Mouse (Mus musculus) skeletal muscle tissue, postnatal 0 days (tissue): ENCODE measurements around the gene Batf2. TPM values are rescaled to one million over a fixed set of nuclear protein-coding genes. Genes with fewer than 3 reads are reported as not detected.

ENCODE experiments used
- polyA plus RNA-seq: library from polyadenylated mRNA; unstranded; fragments of >200 nt; fragmentation: Nextera tagmentation; extraction: Ambion mirVana; gene quantifications from 2 replicates; pipeline ENCODE4 v1.2.1, GENCODE M21; 2015

Batf2 gene
- 0.27 and 0.34 TPM in 2 replicates for polyA plus RNA-seq

DNA sequence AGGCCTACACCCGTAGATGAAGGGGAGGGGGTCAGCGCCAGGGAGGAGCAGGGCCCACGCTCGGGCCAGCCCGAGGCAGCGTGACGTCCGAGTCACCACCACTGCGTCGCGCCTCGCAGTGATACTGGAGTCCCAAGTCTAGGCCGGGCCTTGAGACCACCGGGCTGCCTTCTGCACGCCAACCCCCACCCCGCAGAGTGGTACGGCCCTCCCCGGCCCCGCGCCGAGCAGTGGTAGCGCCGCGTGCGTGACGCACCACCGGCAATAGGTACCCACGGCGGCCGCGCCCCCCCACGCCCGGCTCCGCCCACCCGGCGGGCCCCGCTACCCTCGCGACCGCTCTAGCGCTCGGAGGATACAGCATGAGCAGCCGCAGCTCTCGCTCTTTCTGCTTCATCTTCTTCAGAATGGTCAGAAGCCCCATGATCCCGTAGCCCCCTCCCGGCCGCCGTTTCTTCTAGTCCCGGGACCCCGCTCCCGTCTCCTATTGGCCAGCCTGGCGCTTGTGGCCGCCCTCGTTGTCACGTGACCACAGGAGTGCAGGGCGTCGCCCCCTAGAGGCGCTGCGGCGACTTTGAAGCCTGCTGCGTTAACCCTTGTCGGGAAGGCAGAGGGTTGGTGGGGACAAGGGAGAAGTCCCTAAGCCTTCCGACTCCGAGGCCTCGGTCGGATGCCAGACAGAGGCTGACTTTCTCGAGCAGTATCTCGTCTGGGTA lies at the start of gene Batf2:
Batf2 (plus strand) TSS at position 306 of the 716 bp plus-strand sequence.

DNA sequence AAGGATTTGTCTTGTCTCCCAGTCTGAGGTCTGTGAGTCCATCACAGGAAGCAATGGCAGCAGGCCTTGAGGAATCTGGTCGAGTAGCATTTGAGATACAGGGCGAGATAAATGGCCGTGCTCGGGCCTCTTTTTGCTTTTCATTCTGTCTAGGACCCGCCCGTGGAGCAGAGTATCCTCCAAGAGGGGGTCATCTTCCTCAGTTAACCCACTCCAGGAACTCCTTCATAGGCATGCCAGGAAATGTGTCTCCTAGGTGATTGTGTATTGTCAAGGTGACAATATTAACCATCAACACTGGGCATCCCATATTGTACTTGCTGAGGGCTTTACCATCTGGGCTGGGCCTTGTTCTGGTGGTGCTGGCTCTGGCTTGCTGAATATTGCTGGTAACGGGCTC lies 46.7 kb upstream of the Batf2 start, which contains the start of gene AC131692.1:
AC131692.1 (plus strand) TSS at position 301 of the 400 bp plus-strand sequence.

DNA sequence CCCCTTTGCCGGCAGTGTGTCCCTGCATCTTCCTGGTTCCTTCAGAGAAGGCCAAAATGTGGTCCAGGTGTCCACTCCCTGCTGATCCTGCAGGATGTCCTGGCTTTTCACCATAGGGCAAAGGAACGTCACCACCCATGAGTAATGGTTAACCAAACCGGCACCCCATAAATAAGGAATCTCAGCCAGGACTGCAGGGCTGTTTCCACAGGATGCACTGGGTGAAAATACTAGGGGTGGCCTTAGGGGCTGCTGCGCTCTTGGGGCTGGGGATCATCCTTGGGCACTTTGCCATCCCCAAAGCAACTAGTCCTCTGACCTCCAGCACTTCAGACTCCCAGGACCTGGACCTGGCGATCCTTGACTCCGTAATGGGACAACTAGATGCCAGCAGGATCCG lies 35.2 kb upstream of the Batf2 start, which contains the start of gene Naaladl1:
Naaladl1 (plus strand) TSS at position 197 of the 400 bp plus-strand sequence.

DNA sequence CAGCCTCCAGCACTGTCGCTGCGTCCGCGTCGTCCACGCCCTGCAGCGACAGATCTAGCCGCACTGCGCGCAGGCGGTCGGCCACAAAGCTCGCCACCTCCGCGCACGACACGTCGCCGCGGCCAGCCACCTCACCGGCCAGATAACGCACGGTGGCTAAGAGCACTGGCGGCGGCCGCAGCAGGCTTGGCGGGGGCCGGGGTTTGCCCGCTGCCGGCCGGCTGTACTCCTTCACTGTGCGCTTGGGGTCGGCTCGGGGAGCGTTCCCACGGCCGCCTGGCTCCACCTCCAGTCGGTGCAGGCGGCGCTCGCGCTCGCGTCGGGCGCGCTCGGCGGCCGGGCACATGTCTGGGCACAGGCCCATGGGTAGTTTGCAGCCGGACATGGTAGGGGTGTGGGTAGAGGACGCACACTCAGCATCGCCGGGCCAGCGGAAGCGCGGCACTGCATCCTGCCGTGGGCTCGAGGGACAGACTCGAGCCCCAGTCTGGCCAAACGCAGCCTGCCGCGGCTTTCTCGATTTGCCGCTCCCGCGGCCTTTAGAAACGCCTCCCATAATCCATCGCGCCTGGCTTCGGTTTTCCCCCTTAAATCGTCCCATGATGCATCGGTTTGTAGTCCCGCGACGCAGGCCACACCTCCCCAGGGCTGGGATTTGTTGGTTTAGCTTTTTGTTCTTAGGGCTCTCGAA lies 22.7 kb upstream of the Batf2 start, which contains the start of gene Sac3d1:
Sac3d1 (minus strand) TSS at position 665 of the 691 bp plus-strand sequence.

DNA sequence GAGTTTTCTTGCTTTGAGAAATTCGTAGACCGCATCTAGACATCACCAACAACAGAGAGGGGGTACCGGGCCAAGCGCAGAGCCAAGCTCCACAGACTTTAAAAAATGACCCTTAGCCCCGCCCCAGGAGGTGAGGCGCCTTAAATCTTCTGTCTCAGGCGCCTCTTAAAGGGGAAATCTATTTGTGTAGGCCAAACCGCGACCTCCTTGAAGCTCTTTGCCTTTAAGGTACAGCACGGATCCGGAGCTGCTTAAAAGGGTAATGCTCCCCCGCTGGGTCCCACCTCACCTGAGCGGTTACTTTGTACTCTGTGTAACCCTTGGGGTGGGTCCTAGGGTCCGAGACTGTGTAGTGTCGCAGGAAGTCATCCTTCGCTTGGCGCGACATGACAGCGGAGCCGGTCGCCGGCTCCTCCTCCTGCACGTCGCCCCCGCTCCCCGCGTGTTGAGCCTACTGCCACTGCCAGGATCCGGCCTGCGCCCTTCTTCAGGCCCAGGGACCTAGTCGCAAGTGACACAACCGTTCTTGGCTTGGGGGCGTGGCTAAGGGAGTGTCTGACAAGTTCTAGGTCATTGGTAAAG lies 12.9 kb upstream of the Batf2 start, which contains the start of gene Snx15:
Snx15 (minus strand) TSS at position 545 of the 582 bp plus-strand sequence.

DNA sequence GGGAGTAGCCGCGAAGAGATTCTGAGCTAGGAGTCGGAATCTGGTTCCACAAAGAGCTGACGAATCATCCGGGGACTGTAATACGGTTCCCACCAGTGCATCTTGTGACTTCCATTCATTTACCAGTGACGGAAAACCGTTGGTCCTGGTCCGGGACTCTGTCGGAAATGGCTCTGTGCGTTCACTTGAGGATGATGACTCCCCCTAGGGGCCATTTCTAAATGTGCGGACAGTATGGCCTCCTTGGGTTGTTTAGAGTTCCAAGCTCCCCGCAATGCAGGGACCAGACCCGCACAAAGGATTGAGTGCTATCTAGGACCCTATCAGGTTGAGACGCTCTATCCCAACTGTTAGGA lies 589 bp downstream of the Batf2 start, which contains the start of gene Arl2:
Arl2 (minus strand) TSS at position 155 of the 356 bp plus-strand sequence.

DNA sequence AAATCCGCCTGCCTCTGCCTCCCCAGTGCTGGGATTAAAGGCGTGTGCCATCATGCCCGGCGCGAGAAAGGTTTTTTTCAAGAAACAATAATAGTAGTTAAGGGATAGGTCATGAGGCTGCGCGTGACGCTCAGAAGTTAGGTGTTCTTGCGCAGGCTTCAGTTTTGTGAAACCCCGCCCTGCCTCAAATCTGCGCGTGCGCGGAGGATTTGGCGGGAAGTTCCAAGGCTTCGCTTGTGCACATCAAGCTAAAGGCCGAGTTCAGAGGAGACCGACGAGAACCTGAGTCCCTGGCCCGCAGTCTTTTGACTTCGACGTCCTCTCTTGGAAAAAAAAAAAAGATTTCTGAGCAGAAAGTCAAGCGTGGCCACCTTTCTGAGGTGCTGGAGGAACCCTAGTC lies 43.3 kb downstream of the Batf2 start, which contains the start of gene Majin:
Majin (plus strand) TSS at position 258 of the 400 bp plus-strand sequence.

Other genes starting within 250 kb of the Batf2 start
- gene Tigd3, start 246.8 kb upstream of the Batf2 start, polyA plus RNA-seq, result 1.1 and 1.3 TPM in 2 replicates
- 63.6 and 64.0 TPM in 2 replicates for gene Dpf2, start 228.0 kb upstream of the Batf2 start, polyA plus RNA-seq
- 19.1 and 20.6 TPM in 2 replicates for gene Cdc42ep2, start 216.2 kb upstream of the Batf2 start, polyA plus RNA-seq
- gene Pola2, start 176.8 kb upstream of the Batf2 start, polyA plus RNA-seq, result 24.4 and 25.7 TPM in 2 replicates
- 0.10 TPM in 1 of 2 replicates, not detected in the other for gene Slc22a20, start 154.8 kb upstream of the Batf2 start, polyA plus RNA-seq
- 12.3 and 14.7 TPM in 2 replicates for gene Capn1, start 125.1 kb upstream of the Batf2 start, polyA plus RNA-seq
- gene Syvn1, start 94.4 kb upstream of the Batf2 start, polyA plus RNA-seq, result 14.2 and 18.7 TPM in 2 replicates
- gene Mrpl49, start 83.2 kb upstream of the Batf2 start, polyA plus RNA-seq, result 44.8 and 52.0 TPM in 2 replicates
- 518 and 572 TPM in 2 replicates for gene Fau, start 83.1 kb upstream of the Batf2 start, polyA plus RNA-seq
- gene Znhit2, start 79.8 kb upstream of the Batf2 start, polyA plus RNA-seq, result 26.3 and 30.6 TPM in 2 replicates
- 34.1 and 41.6 TPM in 2 replicates for gene Tm7sf2, start 72.6 kb upstream of the Batf2 start, polyA plus RNA-seq
- gene Vps51, start 63.8 kb upstream of the Batf2 start, polyA plus RNA-seq, result 30.0 and 31.2 TPM in 2 replicates
- gene Tmem262, start 61.0 kb upstream of the Batf2 start, polyA plus RNA-seq, result not detected in 2 replicates
- gene Gm28374, start 58.7 kb upstream of the Batf2 start, polyA plus RNA-seq, result 0.35 and 0.45 TPM in 2 replicates
- 31.9 and 37.9 TPM in 2 replicates for gene Zfpl1, start 56.0 kb upstream of the Batf2 start, polyA plus RNA-seq
- 6.3 and 7.4 TPM in 2 replicates for gene Cdca5, start 56.0 kb upstream of the Batf2 start, polyA plus RNA-seq
- not detected in 2 replicates for gene AC131692.1, start 46.6 kb upstream of the Batf2 start, polyA plus RNA-seq
- gene Naaladl1, start 35.2 kb upstream of the Batf2 start, polyA plus RNA-seq, result 0.06 and 0.17 TPM in 2 replicates
- gene Sac3d1, start 22.3 kb upstream of the Batf2 start, polyA plus RNA-seq, result 27.7 and 29.1 TPM in 2 replicates
- gene Snx15, start 12.7 kb upstream of the Batf2 start, polyA plus RNA-seq, result 19.0 and 19.4 TPM in 2 replicates
- gene Arl2, start 565 bp downstream of the Batf2 start, polyA plus RNA-seq, result 103 and 109 TPM in 2 replicates
- gene Majin, start 43.4 kb downstream of the Batf2 start, polyA plus RNA-seq, result not detected in 2 replicates
- gene Gpha2, start 85.4 kb downstream of the Batf2 start, polyA plus RNA-seq, result not detected in 2 replicates
- 14.8 and 16.1 TPM in 2 replicates for gene Ppp2r5b, start 94.9 kb downstream of the Batf2 start, polyA plus RNA-seq
- gene Atg2a, start 100.7 kb downstream of the Batf2 start, polyA plus RNA-seq, result 4.6 and 5.9 TPM in 2 replicates
- gene Ehd1, start 135.7 kb downstream of the Batf2 start, polyA plus RNA-seq, result 59.1 and 78.1 TPM in 2 replicates
- 0.41 and 0.46 TPM in 2 replicates for gene Cdc42bpg, start 165.5 kb downstream of the Batf2 start, polyA plus RNA-seq
- 18.5 and 21.1 TPM in 2 replicates for gene Men1, start 194.0 kb downstream of the Batf2 start, polyA plus RNA-seq
- gene Map4k2, start 200.2 kb downstream of the Batf2 start, polyA plus RNA-seq, result 4.4 and 4.9 TPM in 2 replicates
- 45.9 and 50.2 TPM in 2 replicates for gene Sf1, start 222.7 kb downstream of the Batf2 start, polyA plus RNA-seq
- gene Pygm, start 243.4 kb downstream of the Batf2 start, polyA plus RNA-seq, result 1,248 and 1,567 TPM in 2 replicates